Mouse (Mus musculus): ENCODE data around the gene Orai2.

DNA sequence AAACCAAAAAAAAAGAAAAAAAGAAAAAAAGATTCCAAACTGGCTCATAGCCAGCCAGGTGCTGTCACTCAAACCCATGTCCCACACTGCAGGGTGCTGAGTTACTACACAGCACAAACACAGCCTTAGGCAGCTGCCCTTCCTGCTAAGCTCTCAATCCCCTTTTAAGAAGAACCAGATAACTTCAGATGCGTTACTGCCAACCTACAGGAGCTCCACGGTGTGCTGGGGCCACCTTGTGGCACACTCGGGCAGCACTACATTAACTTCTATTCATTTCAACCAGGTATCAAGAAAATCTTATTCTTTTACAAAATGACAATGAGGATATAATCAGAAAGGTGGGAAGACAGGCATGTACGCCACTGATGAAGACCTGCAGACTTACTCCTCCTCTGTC, 16.2 kb upstream of the Orai2 start:
- TF ChIP-seq CTCF (IDR thresholded peaks at IDR 0.05; ENCODE audit: low read depth) = peak; percentile 85
- TF ChIP-seq EP300 (IDR thresholded peaks at IDR 0.05; ENCODE audit: low read depth) = no peak
